Mouse (Mus musculus) inflammation-experienced regulatory T-cells (primary cell): ENCODE measurements around the gene Fads6. TPM values are rescaled to one million over a fixed set of nuclear protein-coding genes. Genes with fewer than 3 reads are reported as not detected.

Source experiments
- polyA plus RNA-seq, 2 experiments: library from polyadenylated mRNA; unstranded; fragments of 100-300 nt; shearing (Covaris generic); gene quantifications; one replicate each; pipeline ENCODE4 v1.2.1; 2017

The Fads6 gene
- polyA plus RNA-seq = 1 to 10 TPM in 1 of 2 experiments, under 1 TPM in 1; 0.87 to 1.1 TPM

GRCm38 (mm10) chr11:115297214-115297826 is at the start of gene Fads6:
Gene Fads6 (minus strand): TSS chr11:115297663.

GRCm38 (mm10) chr11:115334531-115334930 is 37.1 kb upstream of the Fads6 start, which contains the start of gene Otop3:
Gene Otop3 (plus strand): TSS chr11:115334731.

GRCm38 (mm10) chr11:115321906-115322693 is 24.6 kb upstream of the Fads6 start, which contains the start of gene Ush1g:
Gene Ush1g (minus strand): TSS chr11:115322041.

GRCm38 (mm10) chr11:115306863-115307262 is 9.4 kb upstream of the Fads6 start, which contains the start of gene Otop2:
Gene Otop2 (plus strand): TSS chr11:115307163.

GRCm38 (mm10) chr11:115276780-115277603 is 20.5 kb downstream of the Fads6 start, which contains the start of gene Fdxr:
Gene Fdxr (minus strand): TSS chr11:115277050.

GRCm38 (mm10) chr11:115267061-115267883 is 30.2 kb downstream of the Fads6 start, which contains the start of gene Grin2c:
Gene Grin2c (minus strand): TSS chr11:115267243.

Other genes starting within 250 kb of the Fads6 start
- gene Cd300ld3, start 249.3 kb downstream of the Fads6 start, polyA plus RNA-seq = not detected
- gene Cd300e, start 235.5 kb downstream of the Fads6 start, polyA plus RNA-seq = 1 to 10 TPM in 1 of 2 experiments, not detected in 1; 3.1 TPM
- gene Rab37, start 206.2 kb downstream of the Fads6 start, polyA plus RNA-seq = 100 to 1,000 TPM; 154 to 188 TPM
- gene Cd300lf, start 163.7 kb downstream of the Fads6 start, polyA plus RNA-seq = under 1 TPM; 0.39 to 0.98 TPM
- 100 to 1,000 TPM; 433 to 435 TPM for gene Slc9a3r1, start 134.3 kb downstream of the Fads6 start, polyA plus RNA-seq
- 10 to 100 TPM; 15.3 to 15.4 TPM for gene Tmem104, start 110.2 kb downstream of the Fads6 start, polyA plus RNA-seq
- gene Nat9, start 109.8 kb downstream of the Fads6 start, polyA plus RNA-seq = 10 to 100 TPM; 14.0 to 15.7 TPM
- gene Grin2c, start 30.4 kb downstream of the Fads6 start, polyA plus RNA-seq = under 1 TPM in 1 of 2 experiments, not detected in 1; 0.04 TPM
- 10 to 100 TPM; 25.0 to 35.0 TPM for gene Fdxr, start 20.6 kb downstream of the Fads6 start, polyA plus RNA-seq
- gene Otop2, start 9.5 kb upstream of the Fads6 start, polyA plus RNA-seq = not detected
- gene Ush1g, start 24.4 kb upstream of the Fads6 start, polyA plus RNA-seq = not detected
- gene Otop3, start 37.1 kb upstream of the Fads6 start, polyA plus RNA-seq = under 1 TPM in 1 of 2 experiments, not detected in 1; 0.89 TPM
- 1 to 10 TPM; 6.2 to 9.8 TPM for gene Hid1, start 70.1 kb upstream of the Fads6 start, polyA plus RNA-seq
- gene Cdr2l, start 84.3 kb upstream of the Fads6 start, polyA plus RNA-seq = under 1 TPM in 1 of 2 experiments, not detected in 1; 0.24 TPM
- 100 to 1,000 TPM; 140 TPM for gene Mrpl58, start 106.1 kb upstream of the Fads6 start, polyA plus RNA-seq
- gene Atp5h, start 122.3 kb upstream of the Fads6 start, polyA plus RNA-seq = 100 to 1,000 TPM; 599 to 724 TPM
- gene Kctd2, start 122.5 kb upstream of the Fads6 start, polyA plus RNA-seq = 10 to 100 TPM; 53.6 to 95.0 TPM
- under 1 TPM in 1 of 2 experiments, not detected in 1; 0.15 TPM for gene Trim80, start 142.9 kb upstream of the Fads6 start, polyA plus RNA-seq
- gene Slc16a5, start 164.8 kb upstream of the Fads6 start, polyA plus RNA-seq = 10 to 100 TPM in 1 of 2 experiments, 1 to 10 TPM in 1; 5.5 to 33.6 TPM
- 100 to 1,000 TPM in 1 of 2 experiments, 10 to 100 TPM in 1; 98.8 to 112 TPM for gene Armc7, start 178.0 kb upstream of the Fads6 start, polyA plus RNA-seq
- gene Nt5c, start 194.2 kb upstream of the Fads6 start, polyA plus RNA-seq = 100 to 1,000 TPM; 323 to 410 TPM
- gene Jpt1, start 216.7 kb upstream of the Fads6 start, polyA plus RNA-seq = 100 to 1,000 TPM; 464 to 578 TPM
- 100 to 1,000 TPM; 672 to 692 TPM for gene Sumo2, start 238.6 kb upstream of the Fads6 start, polyA plus RNA-seq